Mouse (Mus musculus): ENCODE measurements around the gene Mc1r. TPM values are rescaled to one million over a fixed set of nuclear protein-coding genes. Genes with fewer than 3 reads are reported as not detected.

Mc1r gene
- total and polyA plus RNA-seq, 3 experiments = 0.04 TPM; not detected in 2

DNA sequence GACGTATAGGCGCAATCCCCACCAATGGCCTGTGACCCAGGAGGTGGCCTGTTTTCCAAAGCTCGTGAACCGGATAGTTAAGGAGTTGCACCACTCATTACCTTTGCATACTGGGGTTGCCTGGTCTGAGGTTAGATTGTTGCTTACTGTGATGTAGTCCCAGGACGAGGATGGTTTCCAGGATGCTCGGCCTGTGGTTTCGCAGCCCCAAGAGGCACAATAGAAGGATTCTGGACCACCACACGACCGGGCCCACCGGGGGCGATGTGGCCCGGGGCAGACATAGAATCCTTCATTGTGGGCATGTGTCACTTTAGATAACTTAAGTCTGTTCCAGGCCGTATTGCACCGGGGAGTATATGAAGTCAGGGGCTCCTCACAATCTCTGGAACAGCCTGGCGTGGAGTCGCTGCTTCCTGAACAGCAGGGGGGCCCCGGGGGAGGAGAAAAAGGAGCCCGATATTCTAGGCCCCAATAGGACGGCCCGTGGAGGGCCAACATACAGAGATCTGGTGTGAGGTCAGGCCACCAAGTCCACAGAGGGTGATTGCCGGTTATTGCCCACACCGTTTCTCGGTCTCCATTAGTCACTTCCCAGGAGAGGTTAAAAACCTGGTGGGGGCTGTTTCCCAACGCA is 20.9 kb downstream of the Mc1r start:
- H3K4me1 ChIP-seq (ENCODE audit: control insufficient read depth in 1 of 2, insufficient read depth in 2 of 2) = no peaks in the 10 kb centered on the region
- in situ Hi-C loops (cut with MboI; ENCODE audit: low pct_ligation_motif_present, low pct_unique_long_range_greater_than_20kb, low sequenced_read_pairs) (no loop called here), dilution Hi-C loops (cut with MboI; ENCODE audit: extremely low pct_ligation_motif_present, extremely low pct_unique_long_range_greater_than_20kb, low sequenced_read_pairs) (no loop called here)
- peak overlapping the region; percentile 2; the same call in 1 of the 2 replicates for H3K4me2 ChIP-seq (ENCODE audit: insufficient read depth, low read depth, poor library complexity, severe bottlenecking)
- peak; percentile 87 for DNase-seq (ENCODE audit: extremely low read depth)
- peaks cover 37 to 42% of the 10 kb centered on the region in 2 experiments for H3K36me3 ChIP-seq (replicated peaks in 1 of 2; ENCODE audit: control insufficient read depth in 1 of 2, insufficient read depth in 1 of 2, low read length in 1 of 2)
- peaks cover 21% of the 10 kb centered on the region for H3K79me2 ChIP-seq (replicated peaks; ENCODE audit: control insufficient read depth, extremely low read depth, insufficient read depth, poor library complexity, severe bottlenecking)
- peak overlapping the region; percentile 47 to 66 (median 58) for H3K4me3 ChIP-seq (replicated peaks in 1 of 3; ENCODE audit: low read depth in 2 of 3, low read length in 2 of 3, poor library complexity in 1 of 3)
- peaks cover 55% of the 10 kb centered on the region for H3K9me3 ChIP-seq (replicated peaks; ENCODE audit: low read length)
- peak overlapping the region; percentile 87 for H3K9ac ChIP-seq (ENCODE audit: insufficient read depth, low read depth)
- peak overlapping the region; percentile 94 for H3K27ac ChIP-seq (ENCODE audit: insufficient read depth, low read depth)
- TF ChIP-seq MAX (IDR thresholded peaks at IDR 0.05; ENCODE audit: low read length) (no peak), KAT2A (IDR thresholded peaks at IDR 0.05; ENCODE audit: insufficient replicate concordance, low read length) (0 out of 2 replicates have a peak, but pooled peaks have one; percentile 23), IRF4 (IDR thresholded peaks at IDR 0.05; ENCODE audit: low read depth, low read length) (peak; percentile 3; the same call in 1 of the 2 replicates), POLR2AphosphoS2 (IDR thresholded peaks at IDR 0.05; ENCODE audit: low read depth, low read length) (peak; percentile 17; the same call in 1 of the 2 replicates), NELFE (IDR thresholded peaks at IDR 0.05; ENCODE audit: low read depth, low read length) (peak; percentile 72), CTCF (conservative IDR thresholded peaks at IDR 0.05 in 1 of 2, IDR thresholded peaks at IDR 0.05 in 1 of 2; ENCODE audit: low read depth in 2 of 2, low read length in 2 of 2) (no peak), MAZ (IDR thresholded peaks at IDR 0.05; ENCODE audit: low read depth, low read length) (peak; percentile 59; the same call in 1 of the 2 replicates), ZMIZ1 (IDR thresholded peaks at IDR 0.05; ENCODE audit: low read depth, low read length) (0 out of 2 replicates have a peak, but pooled peaks have one; percentile 49), JUND (conservative IDR thresholded peaks at IDR 0.05; ENCODE audit: low read depth, low read length) (no peak), JUN (IDR thresholded peaks at IDR 0.05; ENCODE audit: insufficient read depth, low read depth, low read length) (no peak), SMC3 (IDR thresholded peaks at IDR 0.05; ENCODE audit: low read depth, low read length) (no peak; the same call in 1 of the 2 replicates), SIN3A (IDR thresholded peaks at IDR 0.05; ENCODE audit: low read length) (0 out of 2 replicates have a peak, but pooled peaks have one; percentile 49), EP300 (IDR thresholded peaks at IDR 0.05; ENCODE audit: low read length) (no peak), POLR2A (IDR thresholded peaks at IDR 0.05; ENCODE audit: low read depth, low read length) (peak; percentile 59), E2F4 (IDR thresholded peaks at IDR 0.05; ENCODE audit: insufficient replicate concordance, low read depth, low read length) (no peak), NRF1 (IDR thresholded peaks at IDR 0.05; ENCODE audit: low read depth, low read length) (no peak), ZC3H11A (IDR thresholded peaks at IDR 0.05; ENCODE audit: low read depth, low read length) (no peak), MYC (IDR thresholded peaks at IDR 0.05; ENCODE audit: low read depth, low read length) (no peak), TBP (conservative IDR thresholded peaks at IDR 0.05; ENCODE audit: low read depth, low read length) (no peak), USF1 (IDR thresholded peaks at IDR 0.05; ENCODE audit: low read depth, low read length) (no peak), TCF12 (IDR thresholded peaks at IDR 0.05; ENCODE audit: low read depth, low read length) (peak; percentile 40), RCOR1 (conservative IDR thresholded peaks at IDR 0.05; ENCODE audit: low read depth, low read length) (peak; percentile 30; the same call in 1 of the 2 replicates), GABPA (IDR thresholded peaks at IDR 0.05; ENCODE audit: insufficient replicate concordance, low read depth, low read length) (no peak), ZNF384 (IDR thresholded peaks at IDR 0.05; ENCODE audit: low read depth, low read length) (no peak), UBTF (IDR thresholded peaks at IDR 0.05; ENCODE audit: low read depth, low read length) (no peak), MXI1 (IDR thresholded peaks at IDR 0.05; ENCODE audit: low read depth, low read length) (no peak; the same call in 1 of the 2 replicates), BHLHE40 (IDR thresholded peaks at IDR 0.05; ENCODE audit: low read depth, low read length) (peak; percentile 10; the same call in 1 of the 2 replicates), RAD21 (IDR thresholded peaks at IDR 0.05; ENCODE audit: low read depth, low read length) (no peak), ZKSCAN1 (IDR thresholded peaks at IDR 0.05; ENCODE audit: borderline replicate concordance, low read depth, low read length) (no peak), USF2 (conservative IDR thresholded peaks at IDR 0.05; ENCODE audit: low read depth, low read length) (peak; percentile 62), MEF2A (IDR thresholded peaks at IDR 0.05; ENCODE audit: borderline replicate concordance, low read depth, low read length) (peak; percentile 35; the same call in 1 of the 2 replicates), PAX5 (IDR thresholded peaks at IDR 0.05; ENCODE audit: low read length) (no peak), HCFC1 (IDR thresholded peaks at IDR 0.05; ENCODE audit: low read depth, low read length) (peak; percentile 14), CHD2 (IDR thresholded peaks at IDR 0.05; ENCODE audit: low read length) (no peak; the same call in 1 of the 2 replicates), CHD1 (IDR thresholded peaks at IDR 0.05; ENCODE audit: low read depth, low read length) (no peak; the same call in 1 of the 2 replicates), ELF1 (IDR thresholded peaks at IDR 0.05; ENCODE audit: low read depth, low read length) (peak; percentile 41), MAFK (IDR thresholded peaks at IDR 0.05; ENCODE audit: insufficient replicate concordance, low read length) (no peak), ETS1 (conservative IDR thresholded peaks at IDR 0.05; ENCODE audit: low read depth, low read length) (peak; percentile 51; the same call in 1 of the 2 replicates)
- H3K27me3 ChIP-seq (replicated peaks) = no peaks in the 10 kb centered on the region
